Mouse (Mus musculus) skeletal muscle tissue, adult 2 months (tissue): ENCODE measurements at regions not wholly inside any gene's neighbourhood (a gene's known extent, or its start where the extent isn't known, plus 50 kb on each side); places are given as distances from the start of the nearest gene placed in this dataset.
A peak's percentile ranks its signal among the peaks of the same experiment; 100 is the strongest.

Source experiments
- DNase-seq: peaks from one replicate; pipeline ENCODE4 v3.0.0-alpha.2; 2012; ENCODE audit warnings: low read depth, low spot score

- no peak for DNase-seq
Measured at GRCm38 (mm10) chr5:126019781-126020180, 488.2 kb downstream of the Tmem132b start.

GRCm38 (mm10) chr5:126023906-126024305 lies 492.3 kb downstream of the Tmem132b start:
- no peak for DNase-seq

- no peak for DNase-seq
Measured at GRCm38 (mm10) chr5:126034846-126035245, 503.3 kb downstream of the Tmem132b start.

- DNase-seq: no peak
Measured at GRCm38 (mm10) chr5:126036686-126037085, 505.1 kb downstream of the Tmem132b start.

- no peak for DNase-seq
Measured at GRCm38 (mm10) chr5:126045761-126046160, 514.2 kb downstream of the Tmem132b start.

GRCm38 (mm10) chr5:126063644-126064043 lies 532.1 kb downstream of the Tmem132b start:
- DNase-seq: peak; percentile 2

- no peak for DNase-seq
Measured at GRCm38 (mm10) chr5:126079281-126079838, 547.8 kb downstream of the Tmem132b start.

GRCm38 (mm10) chr5:126088251-126088914 lies 556.8 kb downstream of the Tmem132b start:
- DNase-seq: no peak

GRCm38 (mm10) chr5:126093196-126093595 lies 561.6 kb downstream of the Tmem132b start:
- no peak for DNase-seq

GRCm38 (mm10) chr5:126096616-126097261 lies 565.2 kb downstream of the Tmem132b start:
- no peak for DNase-seq

- no peak for DNase-seq
Measured at GRCm38 (mm10) chr5:126097262-126097628, 565.7 kb downstream of the Tmem132b start.

GRCm38 (mm10) chr5:126098433-126098832 lies 566.9 kb downstream of the Tmem132b start:
- DNase-seq: no peak

GRCm38 (mm10) chr5:126099931-126100330 lies 568.4 kb downstream of the Tmem132b start:
- no peak for DNase-seq

GRCm38 (mm10) chr5:126104464-126104863 lies 572.9 kb downstream of the Tmem132b start:
- no peak for DNase-seq

GRCm38 (mm10) chr5:126104883-126105282 lies 573.3 kb downstream of the Tmem132b start:
- no peak for DNase-seq

GRCm38 (mm10) chr5:126105446-126105845 lies 573.9 kb downstream of the Tmem132b start:
- no peak for DNase-seq

GRCm38 (mm10) chr5:126107020-126107419 lies 575.4 kb downstream of the Tmem132b start:
- DNase-seq: no peak

- no peak for DNase-seq
Measured at GRCm38 (mm10) chr5:126108837-126109236, 577.3 kb downstream of the Tmem132b start.

- DNase-seq: no peak
Measured at GRCm38 (mm10) chr5:126117291-126117690, 585.7 kb downstream of the Tmem132b start.

- DNase-seq: no peak
Measured at GRCm38 (mm10) chr5:126117906-126118521, 586.4 kb downstream of the Tmem132b start.

- no peak for DNase-seq
Measured at GRCm38 (mm10) chr5:126118731-126119130, 587.2 kb downstream of the Tmem132b start.

GRCm38 (mm10) chr5:126123216-126123615 lies 591.6 kb downstream of the Tmem132b start:
- no peak for DNase-seq

- DNase-seq: no peak
Measured at GRCm38 (mm10) chr5:126127486-126127885, 595.9 kb downstream of the Tmem132b start.
